Mouse (Mus musculus): ENCODE data around the gene Cnot1.

DNA sequence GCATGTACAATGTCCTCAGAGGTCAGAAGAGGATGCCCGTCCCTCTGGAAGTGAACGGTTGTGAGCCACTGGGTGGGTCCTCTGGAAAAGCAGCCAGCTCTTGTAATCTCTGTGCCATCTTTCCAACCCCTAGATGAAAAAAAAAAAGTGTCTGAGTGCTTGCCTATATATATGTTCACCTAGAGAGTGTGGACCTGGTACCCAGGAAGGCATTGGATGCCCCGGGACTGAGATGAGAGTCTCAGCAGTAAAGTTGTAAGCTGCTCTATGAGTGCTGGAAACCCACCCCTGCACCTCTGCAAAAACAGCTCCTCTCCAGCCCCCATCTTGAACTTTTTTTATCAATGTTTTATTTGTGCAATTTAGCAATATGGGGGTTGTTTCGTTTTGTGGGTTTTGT is 1.4 kb upstream of the Cnot1 start:
- TF ChIP-seq CTCF (IDR thresholded peaks at IDR 0.05; ENCODE audit: insufficient read depth, low read length), result no peak
- TF ChIP-seq POLR2A (IDR thresholded peaks at IDR 0.05; ENCODE audit: borderline replicate concordance, extremely low read depth, low read depth, low read length), result no peak

All from lung, adult 2 months (tissue).